Mouse (Mus musculus) bone marrow macrophage, adult 2 months (primary cell): Measurements from ENCODE around the gene Mettl7a3. TPM values are rescaled to one million over a fixed set of nuclear protein-coding genes. Genes with fewer than 3 reads are reported as not detected.

Experiments used
- H3K27ac ChIP-seq: 2 replicates; pipeline ENCODE4 v1.5.1; 2012; ENCODE audit warnings: low read depth, low read length; ENCODE audit not compliant: insufficient read depth
- H3K4me1 ChIP-seq: 2 replicates; pipeline ENCODE4 v1.6.1; 2012; ENCODE audit warnings: low read length; ENCODE audit not compliant: control insufficient read depth, insufficient read depth
- H3K4me3 ChIP-seq: 2 replicates; pipeline ENCODE4 v1.5.1; 2012; ENCODE audit warnings: mild to moderate bottlenecking, low read length, moderate library complexity; ENCODE audit not compliant: insufficient read depth
- CTCF ChIP-seq: IDR thresholded peaks from 2 replicates; pipeline ENCODE4 v1.5.1; 2012; ENCODE audit warnings: low read depth, mild to moderate bottlenecking, low read length, moderate library complexity
- POLR2A ChIP-seq: IDR thresholded peaks from 2 replicates; pipeline ENCODE4 v1.6.1; 2012; ENCODE audit warnings: mild to moderate bottlenecking, low read depth, low read length, borderline replicate concordance
- polyA plus RNA-seq: library from polyadenylated mRNA; stranded (reverse); fragments of >200 nt; gene quantifications from 2 replicates; pipeline ENCODE4 v1.2.4, GENCODE M21; 2012; ENCODE audit not compliant: missing spikeins, insufficient read depth, insufficient read length

Mettl7a3 gene
- polyA plus RNA-seq: not detected in 2 replicates

GRCm38 (mm10) chr15:100334629-100335028, at the start of gene Mettl7a3:
Mettl7a3 (plus strand) TSS chr15:100334929.
- Histone ChIP-seq H3K27ac (no peak within 1 kb of the TSS), H3K4me3 (no peak within 1 kb of the TSS), H3K4me1 (peaks cover 3% of the 10 kb centered on the region)
- TF ChIP-seq POLR2A: no peak

- H3K27ac ChIP-seq: no peak overlapping the region
- H3K4me1 ChIP-seq: no peaks in the 10 kb centered on the region
- no peak overlapping the region for H3K4me3 ChIP-seq
- TF ChIP-seq CTCF (no peak), POLR2A (no peak)
These were observed 45.7 kb upstream of the Mettl7a3 start for GRCm38 (mm10) chr15:100288980-100289379.

- TF ChIP-seq POLR2A (no peak), CTCF (no peak)
- H3K27ac ChIP-seq: no peak overlapping the region
- no peaks in the 10 kb centered on the region for H3K4me1 ChIP-seq
- H3K4me3 ChIP-seq: no peak overlapping the region
These were observed 43.9 kb upstream of the Mettl7a3 start for GRCm38 (mm10) chr15:100290858-100291257.

- TF ChIP-seq CTCF: no peak
- TF ChIP-seq POLR2A: no peak
- Histone ChIP-seq H3K4me3 (no peak overlapping the region), H3K27ac (no peak overlapping the region), H3K4me1 (no peaks in the 10 kb centered on the region)
These were observed 42.4 kb upstream of the Mettl7a3 start for GRCm38 (mm10) chr15:100292326-100292725.

GRCm38 (mm10) chr15:100297856-100298255, 36.9 kb upstream of the Mettl7a3 start:
- no peak overlapping the region for H3K27ac ChIP-seq
- peaks cover 6% of the 10 kb centered on the region for H3K4me1 ChIP-seq
- no peak overlapping the region for H3K4me3 ChIP-seq
- TF ChIP-seq POLR2A (no peak), CTCF (no peak)

- H3K27ac ChIP-seq: no peak overlapping the region
- TF ChIP-seq POLR2A (no peak), CTCF (no peak)
- no peak overlapping the region for H3K4me3 ChIP-seq
- H3K4me1 ChIP-seq: peaks cover 7% of the 10 kb centered on the region
These were observed 34.2 kb upstream of the Mettl7a3 start for GRCm38 (mm10) chr15:100300499-100300898.

GRCm38 (mm10) chr15:100301556-100301955, 33.2 kb upstream of the Mettl7a3 start:
- H3K4me3 ChIP-seq: no peak overlapping the region
- TF ChIP-seq CTCF (no peak), POLR2A (no peak)
- no peak overlapping the region for H3K27ac ChIP-seq
- peaks cover 11% of the 10 kb centered on the region for H3K4me1 ChIP-seq

- H3K4me3 ChIP-seq: peak overlapping the region; percentile 65
- no peak for TF ChIP-seq POLR2A
- TF ChIP-seq CTCF: no peak
- peaks cover 11% of the 10 kb centered on the region for H3K4me1 ChIP-seq
- peak overlapping the region; percentile 82 for H3K27ac ChIP-seq
These were observed 31.2 kb upstream of the Mettl7a3 start for GRCm38 (mm10) chr15:100303428-100304018.

- TF ChIP-seq CTCF (no peak), POLR2A (no peak)
- peaks cover 11% of the 10 kb centered on the region for H3K4me1 ChIP-seq
These were observed 30.4 kb upstream of the Mettl7a3 start, which contains the start of gene Mettl7a1 for GRCm38 (mm10) chr15:100304019-100304991. Mettl7a1 (plus strand) TSS chr15:100304140.

GRCm38 (mm10) chr15:100306201-100306600, 28.5 kb upstream of the Mettl7a3 start:
- peaks cover 4% of the 10 kb centered on the region for H3K4me1 ChIP-seq
- H3K4me3 ChIP-seq: no peak overlapping the region
- TF ChIP-seq POLR2A: no peak
- no peak for TF ChIP-seq CTCF
- no peak overlapping the region for H3K27ac ChIP-seq

More at GRCm38 (mm10) chr15:100304019-100304991, 30.4 kb upstream of the Mettl7a3 start, which contains the start of gene Mettl7a1:
- H3K27ac ChIP-seq: peak within 1 kb of the TSS; percentile 82
- H3K4me3 ChIP-seq: peak within 1 kb of the TSS; percentile 70
